Mouse (Mus musculus): ENCODE measurements at regions not wholly inside any gene's neighbourhood (a gene's known extent, or its start where the extent isn't known, plus 50 kb on each side); places are given as distances from the start of the nearest gene placed in this dataset.
A peak's percentile ranks its signal among the peaks of the same experiment; 100 is the strongest.
"Not testable (repeated sequence)": the region's sequence is repeated elsewhere in the genome, so short reads cannot be mapped to it uniquely, and the experiment has no call there.

DNA sequence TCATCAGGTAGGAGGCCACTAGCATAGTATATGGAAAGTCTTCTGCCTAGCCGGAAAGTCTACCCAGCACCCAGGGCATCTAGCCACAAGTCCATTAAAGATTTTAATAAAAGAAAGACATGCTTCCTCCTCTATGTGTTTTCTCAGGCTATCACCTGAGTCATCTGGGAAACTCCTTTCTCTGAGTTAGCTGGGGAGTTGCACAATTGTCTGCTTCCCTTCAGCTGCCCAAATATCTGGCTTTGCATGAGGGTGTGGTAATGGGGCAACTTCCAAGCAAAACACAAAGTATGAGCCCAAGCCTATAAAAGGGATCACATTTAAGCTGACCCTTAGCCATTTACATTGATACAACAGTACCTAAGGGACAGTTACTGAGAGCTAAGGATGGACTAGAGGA is 376.9 kb upstream of the Tbl1xr1 start:
- Histone ChIP-seq H3K27ac (replicated peaks) (no peak overlapping the region), H3K36me3 (no peaks in the 10 kb centered on the region), H3K4me1 (replicated peaks) (no peaks in the 10 kb centered on the region), H3K27me3 (no peaks in the 10 kb centered on the region), H3K4me3 (no peak overlapping the region), H3K4me2 (no peak overlapping the region), H3K9me3 (no peaks in the 10 kb centered on the region), H3K9ac (no peak overlapping the region)
- ATAC-seq (ENCODE audit: low FRiP score, low read depth): no peak
- 94% methylated on average over 1 of the region's 1 CpGs for WGBS

DNA sequence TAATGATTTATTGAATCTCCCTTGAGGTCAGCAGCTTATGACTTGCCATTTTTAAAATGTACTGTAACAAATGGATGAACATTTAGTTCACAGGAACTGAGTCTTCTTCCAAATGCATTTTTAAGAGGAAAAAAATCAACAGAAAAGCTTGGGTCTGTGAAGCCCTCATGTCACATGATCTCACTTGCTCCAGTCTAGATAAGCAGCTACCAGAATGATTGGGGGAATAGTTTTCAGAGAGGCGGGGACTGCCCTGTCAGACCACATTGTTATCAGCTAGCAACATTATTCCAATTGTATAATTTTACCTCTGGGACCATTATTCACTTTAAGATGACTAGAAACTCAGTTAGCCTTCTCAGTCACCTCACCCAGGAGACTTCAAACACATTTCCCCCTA is 376.1 kb upstream of the Tbl1xr1 start:
- WGBS: 92% methylated on average over 1 of the region's 1 CpGs
- Histone ChIP-seq H3K27ac (replicated peaks) (no peak overlapping the region), H3K36me3 (no peaks in the 10 kb centered on the region), H3K9me3 (no peaks in the 10 kb centered on the region), H3K9ac (no peak overlapping the region), H3K27me3 (no peaks in the 10 kb centered on the region), H3K4me2 (no peak overlapping the region), H3K4me1 (replicated peaks) (no peaks in the 10 kb centered on the region), H3K4me3 (no peak overlapping the region)
- no peak for ATAC-seq (ENCODE audit: low FRiP score, low read depth)

- no peaks in the 10 kb centered on the region for H3K9me3 ChIP-seq
- no peak overlapping the region for H3K27ac ChIP-seq (replicated peaks)
- ATAC-seq (ENCODE audit: low FRiP score, low read depth): peak; percentile 72
- H3K9ac ChIP-seq: no peak overlapping the region
- H3K4me2 ChIP-seq: no peak overlapping the region
- H3K27me3 ChIP-seq: no peaks in the 10 kb centered on the region
- H3K4me1 ChIP-seq (replicated peaks): no peaks in the 10 kb centered on the region
- WGBS: 55% methylated on average over 4 of the region's 4 CpGs
- no peak overlapping the region for H3K4me3 ChIP-seq
- H3K36me3 ChIP-seq: no peaks in the 10 kb centered on the region
Observed at GRCm38 (mm10) chr3:21726747-21727505, 349.5 kb upstream of the Tbl1xr1 start.

DNA sequence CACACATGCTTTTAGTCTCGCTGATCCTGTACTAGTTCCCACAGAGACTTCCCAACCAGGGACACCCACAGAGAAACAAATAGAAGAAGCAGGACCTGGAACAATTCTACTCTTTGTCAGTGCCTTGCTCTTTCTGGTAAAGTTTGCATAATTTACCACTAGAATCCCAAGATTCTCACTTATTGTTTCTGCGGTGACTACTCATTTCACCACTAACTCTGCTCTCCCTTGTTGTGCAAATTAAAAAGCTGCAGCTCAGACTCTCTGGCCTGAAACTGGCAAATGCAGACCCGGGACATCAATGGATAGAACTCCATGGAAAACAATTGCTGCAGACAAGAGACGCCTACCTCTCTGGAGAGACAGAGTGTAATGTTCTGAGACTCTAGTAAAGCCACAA is 348.4 kb upstream of the Tbl1xr1 start:
- no peak overlapping the region for H3K4me2 ChIP-seq

DNA sequence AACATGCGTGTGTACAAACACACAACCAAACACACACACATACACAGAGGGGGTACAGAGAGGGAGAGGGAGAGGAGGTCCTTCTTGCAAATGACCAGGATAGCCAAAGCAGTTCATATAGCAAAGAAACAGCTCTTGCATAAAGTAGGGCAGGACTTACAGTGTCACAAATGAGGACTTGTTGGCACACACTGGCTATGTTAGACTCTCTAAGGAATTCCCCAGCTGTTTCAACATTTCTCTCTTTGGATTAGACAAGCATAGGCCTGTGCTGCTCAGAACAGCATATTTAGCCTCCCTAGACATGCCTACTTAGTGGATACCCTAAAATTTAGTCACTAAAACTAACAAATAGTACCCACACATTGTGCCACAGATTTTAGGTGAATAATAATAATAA is 347.1 kb upstream of the Tbl1xr1 start:
- H3K27ac ChIP-seq (replicated peaks): no peak overlapping the region
- H3K4me3 ChIP-seq: no peak overlapping the region
- no peak overlapping the region for H3K4me2 ChIP-seq
- H3K36me3 ChIP-seq: no peaks in the 10 kb centered on the region
- no peak for ATAC-seq (ENCODE audit: low FRiP score, low read depth)
- H3K4me1 ChIP-seq (replicated peaks): no peaks in the 10 kb centered on the region
- no peaks in the 10 kb centered on the region for H3K27me3 ChIP-seq
- no peaks in the 10 kb centered on the region for H3K9me3 ChIP-seq
- no peak overlapping the region for H3K9ac ChIP-seq
- 100% methylated on average over 1 of the region's 1 CpGs for WGBS

More for the DNA sequence above, 348.4 kb upstream of the Tbl1xr1 start:
- H3K27me3 ChIP-seq: no peaks in the 10 kb centered on the region
- WGBS: 14% methylated on average over 4 of the region's 4 CpGs
- no peaks in the 10 kb centered on the region for H3K4me1 ChIP-seq (replicated peaks)
- H3K9ac ChIP-seq: no peak overlapping the region
- H3K4me3 ChIP-seq: no peak overlapping the region
- H3K36me3 ChIP-seq: no peaks in the 10 kb centered on the region
- H3K9me3 ChIP-seq: no peaks in the 10 kb centered on the region
- no peak overlapping the region for H3K27ac ChIP-seq (replicated peaks)
- ATAC-seq (ENCODE audit: low FRiP score, low read depth): no peak

DNA sequence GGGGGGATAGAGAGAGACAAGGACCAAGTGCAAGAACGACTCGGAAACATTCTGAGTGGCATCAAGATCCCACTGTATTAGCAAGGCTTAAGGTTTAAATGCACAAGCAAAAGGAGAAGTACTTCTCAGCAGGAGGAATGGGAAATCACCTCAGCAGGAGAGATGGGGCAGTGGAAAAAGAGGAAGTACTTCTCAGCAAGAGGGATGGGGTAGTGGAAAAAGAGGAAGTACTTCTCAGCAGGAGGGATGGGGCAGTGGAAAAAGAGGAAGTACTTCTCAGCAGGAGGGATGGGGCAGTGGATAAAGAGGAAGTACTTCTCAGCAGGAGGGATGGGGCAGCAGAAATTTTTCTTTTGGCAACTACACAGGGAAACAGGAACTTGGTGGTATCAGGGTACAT is 340.8 kb upstream of the Tbl1xr1 start:
- 99% methylated on average over 2 of the region's 2 CpGs for WGBS
- not testable (repeated sequence) for H3K4me3 ChIP-seq; H3K9ac ChIP-seq; H3K9me3 ChIP-seq; H3K36me3 ChIP-seq; H3K27ac ChIP-seq (replicated peaks); ATAC-seq (ENCODE audit: low FRiP score, low read depth); H3K4me2 ChIP-seq; H3K4me1 ChIP-seq (replicated peaks); H3K27me3 ChIP-seq

GRCm38 (mm10) chr3:21739720-21740119 is 336.7 kb upstream of the Tbl1xr1 start:
- WGBS: 88% methylated on average over 4 of the region's 4 CpGs
- no peak overlapping the region for H3K9ac ChIP-seq
- H3K27me3 ChIP-seq: no peaks in the 10 kb centered on the region
- H3K36me3 ChIP-seq: no peaks in the 10 kb centered on the region
- H3K27ac ChIP-seq (replicated peaks): no peak overlapping the region
- no peak overlapping the region for H3K4me3 ChIP-seq
- H3K9me3 ChIP-seq: no peaks in the 10 kb centered on the region
- H3K4me2 ChIP-seq: no peak overlapping the region
- no peak for ATAC-seq (ENCODE audit: low FRiP score, low read depth)
- H3K4me1 ChIP-seq (replicated peaks): no peaks in the 10 kb centered on the region

DNA sequence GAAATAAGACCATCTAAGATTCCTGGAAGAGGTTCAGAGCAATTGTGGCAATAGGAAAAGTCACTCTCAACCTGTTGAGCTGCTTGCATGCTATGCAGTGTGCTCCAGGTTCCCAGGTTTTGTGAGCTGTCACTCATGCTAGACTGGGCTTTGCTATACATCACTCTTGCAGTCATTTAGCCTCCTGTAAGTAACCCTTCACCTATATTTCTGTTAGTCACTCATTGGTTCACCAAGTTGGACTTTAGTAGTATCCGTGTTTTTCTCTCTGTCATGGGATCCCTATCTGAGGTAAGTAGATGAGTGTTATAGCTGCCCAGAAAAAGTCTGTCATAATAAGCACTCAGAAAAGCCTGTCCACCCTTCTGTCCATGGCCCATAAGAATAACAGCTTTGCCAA is 332.3 kb upstream of the Tbl1xr1 start:
- no peaks in the 10 kb centered on the region for H3K27me3 ChIP-seq
- no peak for ATAC-seq (ENCODE audit: low FRiP score, low read depth)
- no peak overlapping the region for H3K27ac ChIP-seq (replicated peaks)
- no peak overlapping the region for H3K4me3 ChIP-seq
- no peaks in the 10 kb centered on the region for H3K9me3 ChIP-seq
- WGBS: 95% methylated on average over 1 of the region's 1 CpGs
- no peaks in the 10 kb centered on the region for H3K4me1 ChIP-seq (replicated peaks)
- H3K4me2 ChIP-seq: no peak overlapping the region
- no peaks in the 10 kb centered on the region for H3K36me3 ChIP-seq
- H3K9ac ChIP-seq: no peak overlapping the region

DNA sequence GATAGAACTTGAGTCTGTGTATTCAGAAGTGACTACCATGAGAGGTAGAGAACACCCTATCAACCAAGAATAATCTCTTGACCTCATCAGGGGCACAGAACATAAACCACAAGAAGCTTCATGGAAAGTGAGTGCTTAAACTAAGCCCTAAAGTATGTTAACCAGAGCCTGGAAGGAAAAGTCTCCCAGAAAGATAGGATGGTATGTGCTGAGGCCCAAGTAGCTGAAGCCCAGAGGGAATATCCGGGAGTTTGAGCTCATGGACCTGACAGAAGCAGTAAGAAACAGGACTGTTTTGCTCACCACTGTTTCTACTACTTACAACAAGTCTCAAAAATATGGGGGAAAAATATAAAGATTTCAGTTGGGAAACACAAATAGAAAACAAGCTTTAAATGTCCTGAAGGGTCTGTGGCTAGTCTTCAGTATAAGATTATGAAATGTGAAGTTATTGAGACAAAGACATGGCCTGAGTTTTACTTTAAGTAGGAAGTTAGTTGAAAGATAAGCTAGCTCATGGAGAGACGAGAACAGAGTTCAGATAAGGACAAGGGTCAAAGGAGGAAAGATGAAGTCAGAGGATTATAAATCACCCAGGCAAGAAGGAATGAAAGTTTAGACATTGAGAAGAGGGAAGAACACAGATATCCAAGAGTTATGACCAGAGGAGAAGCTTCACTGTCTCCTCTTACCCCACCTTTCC is 315.8 kb upstream of the Tbl1xr1 start:
- WGBS: 86% methylated on average over 2 of the region's 2 CpGs
- Histone ChIP-seq H3K4me3 (no peak overlapping the region), H3K9ac (no peak overlapping the region), H3K4me1 (replicated peaks) (no peaks in the 10 kb centered on the region), H3K27me3 (no peaks in the 10 kb centered on the region), H3K27ac (replicated peaks) (no peak overlapping the region), H3K36me3 (no peaks in the 10 kb centered on the region), H3K9me3 (no peaks in the 10 kb centered on the region), H3K4me2 (no peak overlapping the region)
- no peak for ATAC-seq (ENCODE audit: low FRiP score, low read depth)

- Histone ChIP-seq H3K4me3 (no peak overlapping the region), H3K9me3 (no peaks in the 10 kb centered on the region), H3K27me3 (no peaks in the 10 kb centered on the region), H3K9ac (no peak overlapping the region), H3K4me1 (replicated peaks) (no peaks in the 10 kb centered on the region), H3K4me2 (no peak overlapping the region), H3K36me3 (no peaks in the 10 kb centered on the region), H3K27ac (replicated peaks) (no peak overlapping the region)
- ATAC-seq (ENCODE audit: low FRiP score, low read depth): no peak
Observed at GRCm38 (mm10) chr3:21761219-21761600, 315.2 kb upstream of the Tbl1xr1 start.

- Histone ChIP-seq H3K9ac (no peak overlapping the region), H3K9me3 (no peaks in the 10 kb centered on the region), H3K4me1 (replicated peaks) (no peaks in the 10 kb centered on the region), H3K27ac (replicated peaks) (no peak overlapping the region), H3K36me3 (no peaks in the 10 kb centered on the region), H3K4me3 (no peak overlapping the region), H3K27me3 (no peaks in the 10 kb centered on the region), H3K4me2 (no peak overlapping the region)
- ATAC-seq (ENCODE audit: low FRiP score, low read depth): no peak
- 66% methylated on average over 3 of the region's 3 CpGs for WGBS
Observed at GRCm38 (mm10) chr3:21761909-21762308, 314.5 kb upstream of the Tbl1xr1 start.

DNA sequence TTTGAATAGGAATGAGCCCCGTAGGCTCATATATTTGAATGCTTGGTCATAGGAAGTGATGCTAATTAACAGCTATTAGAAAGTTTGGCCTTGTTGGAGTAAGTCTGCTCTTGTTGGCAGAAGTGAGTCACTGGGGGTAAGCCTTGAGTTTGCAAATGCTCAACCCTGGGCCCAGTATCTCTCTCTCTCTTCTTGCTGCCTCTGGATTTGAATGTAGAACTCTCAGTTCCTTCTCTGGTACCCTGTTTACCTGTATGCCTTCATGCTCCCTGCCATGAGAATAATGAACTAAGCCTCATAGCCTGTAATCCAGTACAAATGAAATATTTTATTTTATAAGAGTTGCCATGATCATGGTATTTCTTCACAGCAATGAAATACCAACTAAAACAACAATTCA is 308.4 kb upstream of the Tbl1xr1 start:
- Histone ChIP-seq H3K9me3 (no peaks in the 10 kb centered on the region), H3K4me3 (no peak overlapping the region), H3K27me3 (no peaks in the 10 kb centered on the region), H3K27ac (replicated peaks) (no peak overlapping the region), H3K4me1 (replicated peaks) (no peaks in the 10 kb centered on the region; the same call in 1 of the 2 replicates), H3K4me2 (no peak overlapping the region), H3K36me3 (no peaks in the 10 kb centered on the region), H3K9ac (no peak overlapping the region)
- ATAC-seq (ENCODE audit: low FRiP score, low read depth): no peak
- WGBS: 97% methylated on average over 1 of the region's 1 CpGs

Data from hindbrain, embryonic 15.5 days (tissue).